Mouse (Mus musculus) G1E (cell line): ENCODE measurements around the gene Eif4h.

ENCODE experiments used
- CTCF ChIP-seq: IDR thresholded peaks from 2 replicates; pipeline ENCODE4 v1.5.1; 2012; ENCODE audit warnings: low read depth, low read length, inconsistent platforms, mixed read lengths
- GATA2 ChIP-seq: IDR thresholded peaks from 2 replicates; pipeline ENCODE4 v1.6.1; 2012; ENCODE audit warnings: low read depth, low read length, inconsistent platforms, borderline replicate concordance
- POLR2AphosphoS5 ChIP-seq: IDR thresholded peaks from 2 replicates; pipeline ENCODE4 v1.6.1; 2012; ENCODE audit warnings: low read depth, low read length, inconsistent platforms; ENCODE audit not compliant: insufficient replicate concordance
- TAL1 ChIP-seq: conservative IDR thresholded peaks from 2 replicates; pipeline ENCODE4 v1.6.1; 2012; ENCODE audit warnings: low read depth, low read length, inconsistent platforms, mixed read lengths

GRCm38 (mm10) chr5:134592026-134592581 is 47.2 kb downstream of the Eif4h start:
- no peak for TF ChIP-seq GATA2
- no peak for TF ChIP-seq POLR2AphosphoS5
- no peak for TF ChIP-seq CTCF
- no peak for TF ChIP-seq TAL1
